Mouse (Mus musculus) heart, embryonic 16.5 days (tissue): ENCODE data around the gene Nxpe5. TPM values are rescaled to one million over a fixed set of nuclear protein-coding genes. Genes with fewer than 3 reads are reported as not detected.

Experiments
- ATAC-seq: fragments of 200-750 bp; cut with Nextera tagmentation; replicated peaks from 2 replicates; pipeline ENCODE4 v1.8.0; 2017; ENCODE audit warnings: moderate number of reproducible peaks; ENCODE audit not compliant: insufficient read depth, low FRiP score; ENCODE audit errors: extremely low read depth
- H3K27ac ChIP-seq: fragments of 300-500 bp; sonication (generic); 2 replicates; pipeline ENCODE4 v1.5.1; 2014; ENCODE audit warnings: mild to moderate bottlenecking, low read length, control low read depth, moderate library complexity
- H3K27me3 ChIP-seq: fragments of 300-500 bp; sonication (generic); 2 replicates; pipeline ENCODE4 v1.6.1; 2014; ENCODE audit warnings: low read length, mixed read lengths; ENCODE audit not compliant: control insufficient read depth, insufficient read depth
- H3K36me3 ChIP-seq: fragments of 300-500 bp; sonication (generic); 2 replicates; pipeline ENCODE4 v1.6.1; 2014; ENCODE audit not compliant: control insufficient read depth, insufficient read depth
- H3K4me1 ChIP-seq: fragments of 300-500 bp; sonication (generic); 2 replicates; pipeline ENCODE4 v1.6.1; 2014; ENCODE audit warnings: low read length, mixed read lengths; ENCODE audit not compliant: control insufficient read depth, insufficient read depth
- H3K4me2 ChIP-seq: fragments of 300-500 bp; sonication (generic); 2 replicates; pipeline ENCODE4 v1.6.1; 2014; ENCODE audit warnings: low read depth, mild to moderate bottlenecking, control low read depth, low read length
- H3K4me3 ChIP-seq: fragments of 300-500 bp; sonication (generic); 2 replicates; pipeline ENCODE4 v1.5.1; 2014; ENCODE audit warnings: mild to moderate bottlenecking, control low read depth, low read length
- H3K9ac ChIP-seq: fragments of 300-500 bp; sonication (generic); 2 replicates; pipeline ENCODE4 v1.6.1; 2014; ENCODE audit warnings: low read length, control low read depth
- H3K9me3 ChIP-seq: fragments of 300-500 bp; sonication (generic); replicated peaks from 2 replicates; pipeline ENCODE4 v1.6.1; 2016; ENCODE audit warnings: low read length; ENCODE audit not compliant: control insufficient read depth
- WGBS: fragments of 180-500 bp; shearing (Covaris S2); extraction: QIAGEN DNeasy Blood & Tissue Kit; methylation state at CpG from one replicate; pipeline ENCODE4 v1.1.7; 2014; 5-methylcytosine and 5-hydroxymethylcytosine counted together
- polyA plus RNA-seq: library from polyadenylated mRNA; unstranded; fragments of >200 nt; fragmentation: Nextera tagmentation; extraction: Ambion mirVana; gene quantifications from 2 replicates; pipeline ENCODE4 v1.2.1, GENCODE M21; 2015

The Nxpe5 gene
- not detected in 2 replicates for polyA plus RNA-seq

GRCm38 (mm10) chr5:138225700-138226099 lies at the start of gene Nxpe5:
Gene Nxpe5 (plus strand): TSS chr5:138225898.
- H3K4me1 ChIP-seq: no peaks in the 10 kb centered on the region
- H3K27me3 ChIP-seq: no peaks in the 10 kb centered on the region
- H3K4me2 ChIP-seq: no peak within 1 kb of the TSS
- no peak within 1 kb of the TSS for H3K9ac ChIP-seq
- H3K36me3 ChIP-seq: no peaks in the 10 kb centered on the region
- H3K4me3 ChIP-seq: no peak within 1 kb of the TSS
- no peaks in the 10 kb centered on the region for H3K9me3 ChIP-seq
- no peak within 1 kb of the TSS for H3K27ac ChIP-seq
- 58% methylated on average over 2 of the region's 2 CpGs for WGBS
- no peak for ATAC-seq

- peak; percentile 87 for ATAC-seq
- Histone ChIP-seq H3K27me3 (no peaks in the 10 kb centered on the region), H3K27ac (peak within 1 kb of the TSS; percentile 83), H3K9me3 (no peaks in the 10 kb centered on the region), H3K4me3 (peak within 1 kb of the TSS; percentile 70), H3K4me1 (peaks cover 14% of the 10 kb centered on the region), H3K36me3 (peaks cover 12% of the 10 kb centered on the region), H3K9ac (peak within 1 kb of the TSS; percentile 94), H3K4me2 (peak within 1 kb of the TSS; percentile 61)
- under 1% methylated on average over 31 of the region's 31 CpGs for WGBS
Observed at GRCm38 (mm10) chr5:138186950-138187638, 38.6 kb upstream of the Nxpe5 start, which contains the start of the genes Taf6 and Cnpy4. Gene Taf6 (minus strand): TSS chr5:138187451. Gene Cnpy4 (plus strand): TSS chr5:138187485.

GRCm38 (mm10) chr5:138187661-138188306 lies 37.9 kb upstream of the Nxpe5 start:
- WGBS: under 1% methylated on average over 10 of the region's 10 CpGs
- Histone ChIP-seq H3K4me1 (peaks cover 14% of the 10 kb centered on the region), H3K27ac (peak overlapping the region; percentile 83), H3K27me3 (no peaks in the 10 kb centered on the region), H3K36me3 (peaks cover 12% of the 10 kb centered on the region), H3K9me3 (no peaks in the 10 kb centered on the region), H3K4me3 (peak overlapping the region; percentile 70), H3K4me2 (peak overlapping the region; percentile 61), H3K9ac (peak overlapping the region; percentile 94)
- ATAC-seq: peak; percentile 81

- peaks cover 10% of the 10 kb centered on the region for H3K4me1 ChIP-seq
- 0 out of 2 replicates have a peak, but pooled peaks cover 2% of the 10 kb centered on the region for H3K36me3 ChIP-seq
- peak within 1 kb of the TSS; percentile 92 for H3K9ac ChIP-seq
- 7% methylated on average over 54 of the region's 54 CpGs for WGBS
- H3K27ac ChIP-seq: peak within 1 kb of the TSS; percentile 88
- peak; percentile 84 for ATAC-seq
- no peaks in the 10 kb centered on the region for H3K27me3 ChIP-seq
- peak within 1 kb of the TSS; percentile 80 for H3K4me3 ChIP-seq
- H3K9me3 ChIP-seq: no peaks in the 10 kb centered on the region
- H3K4me2 ChIP-seq: peak within 1 kb of the TSS; percentile 94
Observed at GRCm38 (mm10) chr5:138193771-138194727, 31.6 kb upstream of the Nxpe5 start, which contains the start of gene Mblac1. Gene Mblac1 (plus strand): TSS chr5:138194314.

GRCm38 (mm10) chr5:138194755-138195345 lies 30.8 kb upstream of the Nxpe5 start:
- peak; percentile 56 for ATAC-seq
- H3K9ac ChIP-seq: peak overlapping the region; percentile 92
- no peaks in the 10 kb centered on the region for H3K27me3 ChIP-seq
- 0 out of 2 replicates have a peak, but pooled peaks cover 2% of the 10 kb centered on the region for H3K36me3 ChIP-seq
- H3K9me3 ChIP-seq: no peaks in the 10 kb centered on the region
- H3K4me3 ChIP-seq: peak overlapping the region; percentile 80
- H3K27ac ChIP-seq: peak overlapping the region; percentile 88
- under 1% methylated on average over 29 of the region's 29 CpGs for WGBS
- peak overlapping the region; percentile 94 for H3K4me2 ChIP-seq
- peaks cover 10% of the 10 kb centered on the region for H3K4me1 ChIP-seq

GRCm38 (mm10) chr5:138195463-138195862 lies 30.2 kb upstream of the Nxpe5 start:
- peak overlapping the region; percentile 88; the same call in 1 of the 2 replicates for H3K27ac ChIP-seq

GRCm38 (mm10) chr5:138199576-138199975 lies 26.1 kb upstream of the Nxpe5 start:
- peaks cover 5% of the 10 kb centered on the region; the same call in 1 of the 2 replicates for H3K9me3 ChIP-seq
- H3K27ac ChIP-seq: no peak overlapping the region
- no peaks in the 10 kb centered on the region for H3K36me3 ChIP-seq
- no peak for ATAC-seq
- H3K4me2 ChIP-seq: no peak overlapping the region
- WGBS: 14% methylated on average over 1 of the region's 1 CpGs
- no peak overlapping the region for H3K4me3 ChIP-seq
- 0 out of 2 replicates have a peak, but pooled peaks cover 4% of the 10 kb centered on the region for H3K4me1 ChIP-seq
- H3K27me3 ChIP-seq: no peaks in the 10 kb centered on the region
- no peak overlapping the region for H3K9ac ChIP-seq

More at GRCm38 (mm10) chr5:138195463-138195862, 30.2 kb upstream of the Nxpe5 start:
- Histone ChIP-seq H3K4me3 (peak overlapping the region; percentile 80), H3K9ac (peak overlapping the region; percentile 35; the same call in 1 of the 2 replicates), H3K4me2 (peak overlapping the region; percentile 94), H3K27me3 (no peaks in the 10 kb centered on the region), H3K9me3 (no peaks in the 10 kb centered on the region), H3K4me1 (peaks cover 10% of the 10 kb centered on the region), H3K36me3 (0 out of 2 replicates have a peak, but pooled peaks cover 2% of the 10 kb centered on the region)
- no peak for ATAC-seq
- 73% methylated on average over 7 of the region's 7 CpGs for WGBS

- Histone ChIP-seq H3K27me3 (no peaks in the 10 kb centered on the region), H3K36me3 (no peaks in the 10 kb centered on the region), H3K27ac (no peak overlapping the region), H3K4me3 (no peak overlapping the region), H3K9ac (no peak overlapping the region), H3K9me3 (peaks cover 10% of the 10 kb centered on the region; the same call in 1 of the 2 replicates), H3K4me1 (no peaks in the 10 kb centered on the region), H3K4me2 (no peak overlapping the region)
- 89% methylated on average over 3 of the region's 3 CpGs for WGBS
- no peak for ATAC-seq
Observed at GRCm38 (mm10) chr5:138202086-138202485, 23.6 kb upstream of the Nxpe5 start.
